Mouse (Mus musculus) liver, adult (tissue): ENCODE measurements around the gene Gdf2.

Source experiments
- GATA4 ChIP-seq: IDR thresholded peaks from 2 replicates; pipeline ENCODE4 v1.6.1; 2014; ENCODE audit warnings: mild to moderate bottlenecking, low read length; ENCODE audit not compliant: insufficient replicate concordance

Gdf2 gene

GRCm38 (mm10) chr14:33940739-33941138 is at the start of gene Gdf2:
Gdf2 (plus strand) TSS chr14:33941039.
- TF ChIP-seq GATA4, result peak; percentile 62; the same call in 1 of the 2 replicates

- no peak for TF ChIP-seq GATA4
These were observed 49.3 kb upstream of the Gdf2 start for GRCm38 (mm10) chr14:33891507-33891906.

GRCm38 (mm10) chr14:33895777-33896176 is 45.1 kb upstream of the Gdf2 start:
- no peak for TF ChIP-seq GATA4

- TF ChIP-seq GATA4, result no peak
These were observed 44.1 kb upstream of the Gdf2 start for GRCm38 (mm10) chr14:33896628-33897300.

- TF ChIP-seq GATA4, result no peak
These were observed 38.1 kb upstream of the Gdf2 start for GRCm38 (mm10) chr14:33902783-33903182.

GRCm38 (mm10) chr14:33903199-33903598 is 37.6 kb upstream of the Gdf2 start:
- TF ChIP-seq GATA4, result no peak

GRCm38 (mm10) chr14:33904851-33905250 is 36.0 kb upstream of the Gdf2 start:
- no peak for TF ChIP-seq GATA4

GRCm38 (mm10) chr14:33913727-33914126 is 27.1 kb upstream of the Gdf2 start:
- TF ChIP-seq GATA4, result no peak

- no peak for TF ChIP-seq GATA4
These were observed 26.6 kb upstream of the Gdf2 start for GRCm38 (mm10) chr14:33914206-33914605.

- no peak for TF ChIP-seq GATA4
These were observed 19.9 kb upstream of the Gdf2 start for GRCm38 (mm10) chr14:33920727-33921559.

GRCm38 (mm10) chr14:33922771-33923167 is 18.1 kb upstream of the Gdf2 start:
- no peak for TF ChIP-seq GATA4

- TF ChIP-seq GATA4, result no peak
These were observed 17.4 kb upstream of the Gdf2 start, which contains the start of gene Gdf10 for GRCm38 (mm10) chr14:33923168-33924070. Gdf10 (plus strand) TSS chr14:33923587.

GRCm38 (mm10) chr14:33931853-33932252 is 9.0 kb upstream of the Gdf2 start:
- no peak for TF ChIP-seq GATA4

- no peak for TF ChIP-seq GATA4
These were observed 7.7 kb upstream of the Gdf2 start for GRCm38 (mm10) chr14:33932935-33933703.
